Mouse (Mus musculus) cerebellum, adult 11 months (tissue): ENCODE measurements around the gene Bace2.

Source experiments
- DNase-seq: peaks from one replicate; pipeline ENCODE4 v3.0.0; 2022

The Bace2 gene

DNA sequence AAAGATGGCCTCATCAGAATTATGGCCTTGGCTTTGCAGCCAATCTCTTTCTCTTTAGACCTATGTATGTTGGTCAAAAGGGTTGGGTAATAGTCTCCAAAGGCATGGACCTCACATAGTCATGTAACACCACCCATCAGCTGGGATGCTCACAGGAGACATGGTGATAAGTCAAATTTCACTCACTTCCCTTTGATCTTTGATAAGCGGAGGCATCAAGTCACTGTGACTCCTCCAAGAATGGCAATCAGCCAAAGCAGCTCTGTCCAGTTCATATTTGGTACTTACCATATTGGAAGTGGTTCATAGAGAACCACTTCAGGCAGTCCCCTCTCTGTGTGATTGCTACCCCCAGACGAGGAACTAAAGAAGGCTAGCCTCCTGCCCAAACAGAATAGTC lies 118.1 kb downstream of the Bace2 start:
- DNase-seq = no peak

DNA sequence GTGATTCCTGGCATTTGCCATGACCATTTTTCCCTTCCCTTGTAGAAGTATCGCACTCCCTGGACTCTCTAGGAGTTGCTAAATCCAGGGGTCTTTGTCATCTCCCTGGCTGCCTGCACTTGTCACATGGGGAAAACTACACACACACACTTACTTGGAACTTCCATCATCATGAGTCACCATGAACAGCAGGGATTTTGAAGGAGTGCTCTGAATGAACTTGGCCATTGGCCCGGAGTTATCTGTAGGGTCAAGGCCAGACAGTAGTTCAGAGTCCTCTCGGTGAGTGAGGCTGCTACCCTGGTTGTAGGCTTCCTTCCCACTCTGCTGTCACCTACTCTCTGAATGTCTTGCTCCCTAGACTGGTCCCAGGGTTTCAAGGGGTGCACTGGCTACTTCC lies 119.0 kb downstream of the Bace2 start:
- no peak for DNase-seq

DNA sequence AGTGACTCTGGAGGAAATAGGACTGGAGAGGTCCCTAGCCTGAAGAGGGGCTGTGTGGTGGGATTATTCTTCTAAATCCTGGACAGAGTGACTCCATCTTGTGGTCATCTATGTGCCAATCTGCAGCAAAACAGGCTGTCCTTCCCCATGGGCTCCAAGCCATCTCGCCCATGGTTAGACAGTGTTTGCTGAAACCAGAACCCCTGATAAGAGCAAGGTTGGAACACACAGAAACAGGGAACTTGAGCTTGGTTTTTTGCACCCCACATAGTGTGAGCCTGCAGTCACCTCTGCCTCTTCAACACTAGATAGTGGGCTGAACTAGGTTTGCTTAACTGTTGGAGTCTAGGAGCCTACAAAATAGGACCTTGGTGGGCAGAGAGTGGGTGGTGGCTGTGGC lies 120.0 kb downstream of the Bace2 start:
- DNase-seq = no peak

DNA sequence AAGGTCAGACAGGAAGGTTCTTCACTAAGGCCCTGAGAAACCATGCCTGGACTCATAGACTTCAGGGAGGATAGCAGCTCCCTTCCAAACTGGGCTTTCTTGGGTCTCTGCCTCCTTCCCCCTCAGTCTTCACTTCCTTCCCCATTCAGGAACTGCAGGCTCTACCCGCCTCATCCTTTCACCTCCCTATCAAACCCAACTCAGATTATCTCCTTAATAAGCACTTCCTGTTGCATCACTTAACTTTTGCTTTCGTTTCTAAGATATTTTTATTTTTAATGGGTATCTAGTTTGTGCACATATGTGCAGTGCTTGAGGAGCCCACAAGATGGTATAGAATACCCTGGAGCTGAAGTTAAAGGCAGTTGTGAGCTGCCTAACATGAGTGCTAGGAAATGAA lies 122.1 kb downstream of the Bace2 start:
- no peak for DNase-seq

DNA sequence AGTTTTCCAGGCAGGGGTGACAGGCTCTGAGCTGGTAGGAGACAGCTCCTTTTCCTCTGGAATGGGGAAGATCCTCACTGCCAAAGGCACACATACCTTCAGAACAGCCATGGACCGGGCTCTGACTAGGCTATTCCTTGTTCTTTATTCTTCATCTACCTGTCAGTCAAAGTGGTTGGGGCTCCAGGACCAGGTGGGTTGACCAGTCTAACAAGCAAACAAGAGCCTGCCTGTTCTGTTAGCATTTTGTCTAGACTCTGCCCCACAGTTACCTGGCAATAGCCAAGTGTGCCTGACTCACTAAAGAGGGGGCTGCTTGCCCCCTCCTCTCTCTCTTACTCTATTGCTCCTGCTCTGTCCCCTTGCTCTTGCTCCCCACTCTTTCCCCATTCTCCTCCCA lies 135.8 kb downstream of the Bace2 start:
- DNase-seq = no peak
